In the genomic region with DNA sequence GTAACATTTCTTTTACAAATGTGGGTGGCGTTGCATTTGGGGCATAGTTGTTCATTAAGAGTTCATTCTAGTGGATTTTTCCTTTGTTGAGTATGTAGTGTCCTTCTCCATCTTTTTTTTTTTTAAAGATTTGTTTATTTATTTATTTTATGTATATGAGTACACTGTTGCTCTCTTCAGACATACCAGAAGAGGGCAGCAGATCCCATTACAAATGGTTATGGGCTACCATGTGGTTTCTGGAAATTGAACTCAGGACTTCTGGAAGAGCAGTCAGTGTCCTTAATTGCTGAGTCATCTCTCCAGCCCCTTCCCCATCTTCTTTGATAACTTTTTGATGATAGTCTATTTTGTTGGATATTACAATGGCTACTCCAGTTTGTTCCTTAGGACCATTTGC, we compare ENCODE assay signal across 14 mouse cellular contexts.
DNase-seq lines count a peak whose midpoint lies in the region; ATAC-seq and TF ChIP-seq lines count a peak whose summit lies in the region.
"Had no signal": no experiment of that assay in that cellular context is flagged by ENCODE, and none has a peak within 500 bp of the region (broad histone marks: within the 10 kb centered on the region; RNA-seq: fewer than 3 reads in every experiment).

No protein-coding gene starts in this region.

- H3K27me3 ChIP-seq in forebrain, postnatal 0 days (ENCODE audit: insufficient read depth, low read length) = no peaks in the 10 kb centered on the region
- H3K27me3 ChIP-seq in forebrain, embryonic 15.5 days = no peaks in the 10 kb centered on the region
- H3K27me3 ChIP-seq in liver, postnatal 0 days (ENCODE audit: insufficient read depth, low read length) = no peaks in the 10 kb centered on the region
- no peaks in the 10 kb centered on the region for H3K27me3 ChIP-seq in liver, embryonic 11.5 days (replicated peaks; ENCODE audit: control insufficient read depth, insufficient read depth, low read length)
- no peaks in the 10 kb centered on the region for H3K27me3 ChIP-seq in E14TG2a.4 (ENCODE audit: insufficient read depth, low read length)
- H3K27me3 ChIP-seq: heart, embryonic 12.5 days had no signal

- peak; percentile 38 for TF ChIP-seq CTCF in forebrain, postnatal 0 days (IDR thresholded peaks at IDR 0.05; ENCODE audit: low read depth)
- peak; percentile 16; the same call in 1 of the 2 replicates for TF ChIP-seq CTCF in liver, postnatal 0 days (IDR thresholded peaks at IDR 0.05; ENCODE audit: low read depth)
- TF ChIP-seq CTCF in E14TG2a.4 (conservative IDR thresholded peaks at IDR 0.05; ENCODE audit: low read length) = peak; percentile 15; the same call in 1 of the 2 replicates

- no peaks in the 10 kb centered on the region for H3K4me1 ChIP-seq in forebrain, postnatal 0 days (ENCODE audit: insufficient read depth)
- no peaks in the 10 kb centered on the region for H3K4me1 ChIP-seq in forebrain, embryonic 15.5 days
- H3K4me1 ChIP-seq in liver, postnatal 0 days (ENCODE audit: insufficient read depth) = no peaks in the 10 kb centered on the region
- no peaks in the 10 kb centered on the region for H3K4me1 ChIP-seq in liver, embryonic 11.5 days (replicated peaks; ENCODE audit: control insufficient read depth, insufficient read depth, low read length)
- H3K4me1 ChIP-seq in E14TG2a.4 (replicated peaks; ENCODE audit: low read depth, low read length) = no peaks in the 10 kb centered on the region
- H3K4me1 ChIP-seq: heart, embryonic 12.5 days had no signal

- no peak for DNase-seq in forebrain, postnatal 0 days
- DNase-seq in liver, postnatal 0 days = no peak
- no peak for DNase-seq in liver, embryonic 11.5 days (ENCODE audit: low spot score)
- peak; percentile 35 for DNase-seq in brain, adult 2 months (ENCODE audit: low read depth, low spot score)
- DNase-seq in thymus, postnatal 0 days (ENCODE audit: low spot score) = no peak
- DNase-seq in spleen, postnatal 4 days (ENCODE audit: low spot score in 2 of 2) = no peak
- DNase-seq: kidney, postnatal 10 days; lung, postnatal 14 days had no signal

- H3K36me3 ChIP-seq in forebrain, postnatal 0 days (ENCODE audit: insufficient read depth) = no peaks in the 10 kb centered on the region
- no peaks in the 10 kb centered on the region for H3K36me3 ChIP-seq in forebrain, embryonic 15.5 days
- no peaks in the 10 kb centered on the region for H3K36me3 ChIP-seq in liver, postnatal 0 days (replicated peaks; ENCODE audit: insufficient read depth, low read length)
- H3K36me3 ChIP-seq in liver, embryonic 11.5 days (ENCODE audit: control insufficient read depth, insufficient read depth, low read length) = no peaks in the 10 kb centered on the region
- H3K36me3 ChIP-seq in E14TG2a.4 (ENCODE audit: insufficient read depth, low read length) = no peaks in the 10 kb centered on the region
- H3K36me3 ChIP-seq: G1E; heart, embryonic 12.5 days had no signal

- H3K9me3 ChIP-seq in forebrain, postnatal 0 days (ENCODE audit: low read length) = no peaks in the 10 kb centered on the region
- H3K9me3 ChIP-seq in forebrain, embryonic 15.5 days = no peaks in the 10 kb centered on the region
- H3K9me3 ChIP-seq in liver, postnatal 0 days (ENCODE audit: low read length) = no peaks in the 10 kb centered on the region
- H3K9me3 ChIP-seq in liver, embryonic 11.5 days (ENCODE audit: control insufficient read depth, low read length) = no peaks in the 10 kb centered on the region
- H3K9me3 ChIP-seq in E14TG2a.4 (ENCODE audit: low read length) = no peaks in the 10 kb centered on the region
- H3K9me3 ChIP-seq: G1E; heart, embryonic 12.5 days had no signal

- no peak overlapping the region for H3K4me2 ChIP-seq in forebrain, postnatal 0 days (ENCODE audit: low read depth)
- H3K4me2 ChIP-seq in forebrain, embryonic 15.5 days (replicated peaks) = no peak overlapping the region
- no peak overlapping the region for H3K4me2 ChIP-seq in liver, postnatal 0 days (ENCODE audit: low read depth, low read length)
- H3K4me2 ChIP-seq in liver, embryonic 11.5 days = no peak overlapping the region
- H3K4me2 ChIP-seq: heart, embryonic 12.5 days; hindbrain, embryonic 14.5 days had no signal

- ATAC-seq in forebrain, postnatal 0 days = no peak
- ATAC-seq in forebrain, embryonic 15.5 days (replicated peaks) = no peak
- no peak for ATAC-seq in liver, postnatal 0 days
- ATAC-seq in liver, embryonic 11.5 days (replicated peaks; ENCODE audit: low FRiP score) = no peak

- WGBS in forebrain, postnatal 0 days = 97% methylated on average over 1 of the region's 1 CpGs
- WGBS in forebrain, embryonic 15.5 days = 86% methylated on average over 1 of the region's 1 CpGs
- 70% methylated on average over 1 of the region's 1 CpGs for WGBS in liver, postnatal 0 days (ENCODE audit: insufficient replicate concordance)
- WGBS in liver, embryonic 11.5 days = 69% methylated on average over 1 of the region's 1 CpGs

- H3K27ac ChIP-seq in forebrain, postnatal 0 days (ENCODE audit: low read depth, low read length) = no peak overlapping the region
- H3K27ac ChIP-seq in forebrain, embryonic 15.5 days (replicated peaks) = no peak overlapping the region
- no peak overlapping the region for H3K27ac ChIP-seq in liver, postnatal 0 days (ENCODE audit: low read depth)
- H3K27ac ChIP-seq in liver, embryonic 11.5 days (ENCODE audit: low read depth, low read length) = no peak overlapping the region
- H3K27ac ChIP-seq: hindbrain, embryonic 14.5 days had no signal

- no peak for TF ChIP-seq EP300 in liver, postnatal 0 days (IDR thresholded peaks at IDR 0.05; ENCODE audit: low read depth)

- H3K4me3 ChIP-seq in forebrain, postnatal 0 days (ENCODE audit: low read depth, low read length) = no peak overlapping the region
- H3K4me3 ChIP-seq in forebrain, embryonic 15.5 days = no peak overlapping the region
- no peak overlapping the region for H3K4me3 ChIP-seq in liver, postnatal 0 days (ENCODE audit: low read depth, low read length)
- H3K4me3 ChIP-seq in liver, embryonic 11.5 days (ENCODE audit: low read depth, low read length) = no peak overlapping the region
- H3K4me3 ChIP-seq in E14TG2a.4 (replicated peaks; ENCODE audit: low read length) = no peak overlapping the region
- H3K4me3 ChIP-seq: erythroblast, embryonic 14.5 days; heart, embryonic 12.5 days had no signal

- H3K9ac ChIP-seq in forebrain, postnatal 0 days = no peak overlapping the region
- no peak overlapping the region for H3K9ac ChIP-seq in forebrain, embryonic 15.5 days (replicated peaks)
- H3K9ac ChIP-seq in liver, postnatal 0 days (replicated peaks) = no peak overlapping the region
- no peak overlapping the region for H3K9ac ChIP-seq in liver, embryonic 11.5 days (ENCODE audit: low read depth, low read length)
- H3K9ac ChIP-seq: heart, embryonic 12.5 days; hindbrain, embryonic 14.5 days had no signal
